Mouse (Mus musculus): Measurements from ENCODE around the gene Sh3bp2.

DNA sequence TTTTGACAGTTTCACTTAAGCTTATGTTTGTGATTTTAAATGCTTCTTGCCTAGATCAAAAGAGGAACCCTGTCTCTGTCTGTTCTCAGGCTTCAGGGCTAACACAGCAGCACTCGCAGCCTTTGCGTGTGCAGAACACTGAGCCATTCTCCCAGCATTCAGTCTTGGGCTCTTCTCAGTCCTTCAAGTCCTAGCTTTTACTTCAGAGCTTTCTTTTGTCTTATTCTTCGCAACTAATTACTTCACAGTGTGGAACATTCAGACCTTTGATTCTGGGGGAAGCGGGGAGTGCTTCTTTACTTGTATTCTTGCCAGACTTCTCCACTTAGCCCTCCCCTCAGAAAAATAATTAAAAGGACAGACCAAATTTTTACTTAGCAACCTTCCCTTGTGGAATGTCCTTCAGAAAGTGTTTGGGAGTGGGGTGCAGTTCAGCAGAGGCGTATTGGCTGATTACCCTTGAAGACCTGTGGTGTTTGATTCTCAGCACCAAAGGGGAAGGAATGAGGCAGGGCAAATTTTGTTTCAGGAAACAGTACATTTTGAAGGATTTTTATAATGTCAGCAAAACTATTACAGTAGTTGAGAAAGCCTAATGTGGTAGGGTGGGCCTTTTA, 65.9 kb downstream of the Sh3bp2 start:
- no peak for TF ChIP-seq CTCF (IDR thresholded peaks at IDR 0.05; ENCODE audit: low read depth)
- no peak for TF ChIP-seq EP300 (IDR thresholded peaks at IDR 0.05; ENCODE audit: low read depth)
